Mouse (Mus musculus) liver, adult 2 months (tissue): ENCODE results near the gene Emid1.

Source experiments
- CTCF ChIP-seq: fragments of 200-500 bp; IDR thresholded peaks from 2 replicates; pipeline ENCODE4 v1.5.1; 2011; ENCODE audit warnings: low read depth, low read length, control low read depth
- POLR2A ChIP-seq: fragments of 200-500 bp; IDR thresholded peaks from 2 replicates; pipeline ENCODE4 v1.6.1; 2011; ENCODE audit warnings: low read length, control low read depth; ENCODE audit not compliant: insufficient read depth; ENCODE audit errors: extremely low read depth

DNA sequence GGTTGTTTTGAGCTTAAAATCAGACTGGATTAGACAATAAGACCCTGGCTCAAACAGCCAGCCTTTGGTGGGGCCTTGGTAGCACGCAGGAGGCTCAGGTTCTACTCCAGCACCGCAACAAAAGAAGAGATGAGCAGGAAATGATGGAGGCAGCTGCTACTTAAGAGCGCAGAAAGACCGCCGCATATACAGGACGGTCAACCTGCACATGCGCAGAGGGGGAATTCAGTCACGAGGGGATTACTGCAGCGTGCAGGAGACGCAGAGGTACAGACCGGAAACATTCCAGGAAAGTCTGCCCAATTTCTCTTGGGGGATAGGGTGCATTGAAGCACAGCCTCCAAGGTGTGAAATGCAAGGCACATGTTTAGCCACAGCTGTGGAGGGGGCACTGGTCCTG, 6.0 kb upstream of the Emid1 start:
- TF ChIP-seq CTCF = no peak
- TF ChIP-seq POLR2A = no peak
